Mouse (Mus musculus) embryonic fibroblast, embryonic 13.5 days (primary cell): ENCODE measurements at regions not wholly inside any gene's neighbourhood (a gene's known extent, or its start where the extent isn't known, plus 50 kb on each side); places are given as distances from the start of the nearest gene placed in this dataset.

Experiments used
- CTCF ChIP-seq: IDR thresholded peaks from 2 replicates; pipeline ENCODE4 v1.5.1; 2011; ENCODE audit warnings: mild to moderate bottlenecking, control low read depth, low read length, moderate library complexity, borderline replicate concordance; ENCODE audit not compliant: insufficient read depth
- POLR2A ChIP-seq: IDR thresholded peaks from 2 replicates; pipeline ENCODE4 v1.6.1; 2011; ENCODE audit warnings: low read depth, mild to moderate bottlenecking, control low read depth, low read length, moderate library complexity

DNA sequence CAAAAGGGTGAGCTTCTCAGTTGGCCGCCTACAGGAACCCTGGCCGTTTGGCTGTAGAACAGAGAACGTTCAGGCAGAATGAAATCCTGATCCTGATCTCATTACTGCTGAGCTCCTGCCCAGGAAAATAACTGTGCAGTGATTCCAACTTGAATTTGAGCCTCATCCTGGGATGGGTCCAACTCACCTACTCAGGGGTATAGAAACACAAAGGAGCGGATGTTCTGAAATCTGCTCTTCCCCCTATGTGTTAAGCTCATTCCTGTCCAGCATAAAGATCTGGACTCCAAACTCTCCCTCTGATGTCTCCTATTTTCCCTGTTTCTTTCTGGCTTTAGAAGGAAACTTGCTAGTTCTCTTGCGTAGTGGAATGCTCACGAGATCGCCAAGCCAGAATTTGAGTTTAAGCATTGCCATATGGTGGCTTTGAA lies 173.6 kb upstream of the Krr1 start:
- TF ChIP-seq CTCF (no peak), POLR2A (no peak)
